Mouse (Mus musculus) heart, adult 18-20 months (tissue): ENCODE measurements at regions not wholly inside any gene's neighbourhood (a gene's known extent, or its start where the extent isn't known, plus 50 kb on each side); places are given as distances from the start of the nearest gene placed in this dataset.

Experiments
- DNase-seq, 2 experiments: peaks; one replicate each; pipeline ENCODE4 v3.0.0; 2021 to 2022; ENCODE audit warnings: mixed read lengths in 1 of 2

DNA sequence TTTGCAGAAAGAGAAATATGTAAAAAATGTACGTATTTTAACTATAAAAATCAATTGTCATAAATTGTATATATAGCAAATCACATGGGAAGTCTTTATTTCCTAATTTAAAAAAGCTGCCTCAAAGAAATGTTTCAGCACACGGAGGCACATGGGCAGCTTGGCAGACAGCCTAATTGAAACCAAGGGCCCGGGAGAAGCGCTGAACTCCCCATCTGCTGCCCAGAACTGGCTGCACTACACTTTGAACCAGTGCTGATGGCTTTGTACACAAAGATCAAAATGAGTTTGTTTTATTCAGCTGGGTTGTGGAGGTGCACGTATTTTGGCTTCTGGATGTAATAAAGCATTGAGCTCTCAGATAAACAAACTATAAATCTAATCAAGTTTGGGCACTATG lies 100.2 kb upstream of the Rspo3 start:
- no peak for DNase-seq

DNA sequence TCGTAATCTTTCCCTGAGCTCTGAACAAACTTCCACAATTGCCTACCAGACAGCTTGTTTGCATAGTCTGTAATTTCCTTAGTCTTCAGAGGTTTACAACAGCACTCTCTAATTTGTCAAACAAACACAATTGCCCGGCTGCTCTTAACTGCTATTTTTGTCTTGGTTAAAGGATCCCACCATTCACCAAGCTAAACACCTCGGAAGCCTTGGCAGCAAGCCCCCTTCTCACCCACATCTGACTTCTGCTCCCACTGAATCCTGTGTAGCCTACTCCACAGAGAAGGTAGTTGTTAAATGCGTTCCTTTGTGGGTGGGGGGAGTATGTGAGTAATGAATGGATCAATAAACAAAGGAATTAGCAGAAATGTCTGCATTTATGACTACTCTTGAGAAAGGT lies 59.8 kb upstream of the Rspo3 start:
- no peak for DNase-seq

DNA sequence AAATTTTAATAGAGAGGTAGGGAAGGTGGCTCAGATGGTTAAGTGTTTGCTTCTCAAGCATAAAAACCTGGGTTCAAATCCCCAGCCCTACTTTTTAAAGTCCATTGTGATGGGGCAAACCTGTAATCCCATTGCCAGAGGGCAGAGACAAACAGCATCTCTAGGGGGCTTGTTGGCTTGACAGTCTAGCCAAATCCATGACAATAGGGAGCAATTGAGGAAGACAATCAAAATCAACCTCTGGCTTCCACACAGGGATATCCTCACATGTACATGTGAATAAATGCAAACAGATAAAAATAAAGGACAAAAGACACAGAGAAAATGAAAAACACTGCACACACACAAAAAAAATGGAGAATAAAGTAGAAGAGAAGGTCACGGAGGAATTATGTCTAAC lies 59.3 kb upstream of the Rspo3 start:
- no peak for DNase-seq

DNA sequence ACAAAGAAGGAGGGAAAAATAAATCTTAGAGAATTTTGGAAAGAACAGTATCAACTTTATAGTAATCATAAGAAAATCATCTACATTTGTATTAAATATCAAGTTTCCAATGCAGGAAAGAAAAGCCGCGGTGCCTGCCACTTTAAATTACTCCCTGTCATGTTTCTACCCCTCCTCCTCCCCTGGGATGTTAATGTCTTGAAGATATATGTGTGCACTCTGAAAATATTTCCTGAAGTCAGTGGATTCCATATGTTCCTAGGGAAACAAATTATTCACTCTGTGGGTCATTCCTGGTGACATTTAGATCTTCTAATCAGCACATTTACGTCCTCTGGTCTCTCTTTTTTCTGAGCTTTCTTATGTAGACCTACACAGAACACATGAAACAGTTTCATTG lies 57.2 kb upstream of the Rspo3 start:
- no peak for DNase-seq

DNA sequence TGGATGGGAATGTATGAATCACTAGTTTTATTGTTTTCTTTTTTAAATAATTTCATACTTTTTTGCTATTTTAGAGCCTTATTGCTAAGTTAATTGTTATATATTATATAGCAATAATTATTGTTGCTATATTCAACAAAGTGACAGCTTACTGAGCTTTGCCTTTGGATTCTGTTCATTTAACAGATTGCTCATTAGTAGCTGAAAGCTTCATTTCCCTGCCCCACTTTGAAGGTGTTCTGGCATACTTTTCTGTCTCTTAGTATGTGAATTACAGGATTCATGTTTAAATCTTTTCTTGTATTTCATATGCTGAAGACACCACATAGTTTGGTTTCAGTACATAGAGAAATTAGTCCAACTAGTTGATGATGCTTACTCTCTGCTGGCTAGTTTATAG lies 54.5 kb upstream of the Rspo3 start:
- DNase-seq: no peak

DNA sequence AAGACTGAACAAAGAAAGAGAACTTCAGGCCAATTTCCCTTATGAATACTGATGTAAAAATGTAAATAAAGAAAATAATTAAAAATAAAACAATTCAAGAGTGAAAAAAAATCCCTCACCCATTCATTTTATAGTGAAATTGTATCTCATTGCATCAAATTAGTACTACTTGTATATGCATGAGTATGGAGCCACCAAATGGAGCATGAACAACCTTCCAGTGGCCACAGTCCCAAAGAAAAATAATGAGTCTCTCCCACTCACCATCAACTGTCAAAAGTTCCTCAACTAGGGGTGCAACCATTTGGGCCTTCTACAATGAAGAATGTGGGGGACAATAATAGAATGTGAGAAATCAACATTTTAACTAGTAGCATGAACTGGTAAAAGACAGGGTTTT lies 54.1 kb upstream of the Rspo3 start:
- no peak for DNase-seq
